Mouse (Mus musculus): ENCODE results near the gene Sema4c. TPM values are rescaled to one million over a fixed set of nuclear protein-coding genes. Genes with fewer than 3 reads are reported as not detected.

Sema4c gene
- total RNA-seq, 1 experiment from 2014 or later = 1.9 TPM

Other genes starting within 250 kb of the Sema4c start
- gene Kansl3, start 189.2 kb downstream of the Sema4c start, total RNA-seq (2017) = 47.4 and 47.8 TPM in 2 replicates
- not detected in 2 replicates for gene Fer1l5, start 186.1 kb downstream of the Sema4c start, total RNA-seq (2017)
- gene Lman2l, start 113.1 kb downstream of the Sema4c start, total RNA-seq (2017) = 5.6 and 7.1 TPM in 2 replicates
- gene Cnnm4, start 86.7 kb downstream of the Sema4c start, total RNA-seq (2017) = 8.7 and 9.6 TPM in 2 replicates
- 9.4 and 14.3 TPM in 2 replicates for gene Cnnm3, start 46.5 kb downstream of the Sema4c start, total RNA-seq (2017)
- 8.9 and 12.8 TPM in 2 replicates for gene Ankrd23, start 21.5 kb downstream of the Sema4c start, total RNA-seq (2017)
- 2.7 and 4.4 TPM in 2 replicates for gene Gm42417, start 18.9 kb downstream of the Sema4c start, total RNA-seq (2017)
- gene Ankrd39, start 10.9 kb downstream of the Sema4c start, total RNA-seq (2017) = 4.7 and 9.0 TPM in 2 replicates
- not detected in 2 replicates for gene Fam178b, start 124.8 kb upstream of the Sema4c start, total RNA-seq (2017)
- gene Cox5b, start 133.1 kb upstream of the Sema4c start, total RNA-seq (2017) = 317 and 437 TPM in 2 replicates
- gene 4933424G06Rik, start 151.8 kb upstream of the Sema4c start, total RNA-seq (2017) = not detected in 2 replicates
- gene Actr1b, start 156.1 kb upstream of the Sema4c start, total RNA-seq (2017) = 45.0 and 61.4 TPM in 2 replicates
- 0.40 and 0.94 TPM in 2 replicates for gene Zap70, start 203.4 kb upstream of the Sema4c start, total RNA-seq (2017)